In the genomic region with DNA sequence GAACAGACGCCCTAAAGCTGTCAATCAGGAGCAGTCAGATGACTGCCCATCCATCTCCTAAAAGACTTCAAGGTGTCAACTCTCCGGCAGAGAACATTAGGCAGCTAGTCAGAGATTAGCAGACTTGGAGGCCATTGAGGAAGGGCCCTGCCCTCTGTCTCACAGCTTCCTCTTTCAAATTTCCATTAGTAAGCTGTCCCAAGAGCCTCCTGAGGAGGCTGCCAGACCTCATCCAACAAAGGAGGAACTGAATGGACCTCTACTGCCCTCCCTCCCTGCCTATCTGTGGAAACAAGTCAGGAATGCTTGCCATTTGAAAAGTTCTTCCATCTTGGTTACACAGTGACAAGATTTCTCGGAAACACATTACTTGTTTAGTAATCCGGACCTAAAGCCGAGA, we compare ENCODE assay signal across 9 mouse cellular contexts. TPM values are rescaled to one million over a fixed set of nuclear protein-coding genes. Genes with fewer than 3 reads are reported as not detected.
A peak's percentile ranks its signal among the peaks of the same experiment; 100 is the strongest.
DNase-seq lines count a peak whose midpoint lies in the region; ATAC-seq and TF ChIP-seq lines count a peak whose summit lies in the region.
"Had no signal": no experiment of that assay in that cellular context is flagged by ENCODE, and none has a peak within 500 bp of the region (broad histone marks: within the 10 kb centered on the region; RNA-seq: fewer than 3 reads in every experiment).

No protein-coding gene starts in this region.

- 40% methylated on average over 5 of the region's 5 CpGs for WGBS in hindbrain, postnatal 0 days
- 34% methylated on average over 5 of the region's 5 CpGs for WGBS in hindbrain, embryonic 14.5 days
- 46% methylated on average over 5 of the region's 5 CpGs for WGBS in heart, postnatal 0 days
- WGBS in forebrain, postnatal 0 days = 47% methylated on average over 5 of the region's 5 CpGs

- no peak overlapping the region for H3K9ac ChIP-seq in hindbrain, postnatal 0 days (replicated peaks; ENCODE audit: low read length)
- H3K9ac ChIP-seq in hindbrain, embryonic 14.5 days = no peak overlapping the region
- H3K9ac ChIP-seq in heart, postnatal 0 days (replicated peaks; ENCODE audit: low read depth, low read length) = no peak overlapping the region
- H3K9ac ChIP-seq in forebrain, postnatal 0 days = no peak overlapping the region
- H3K9ac ChIP-seq: lung, embryonic 15.5 days had no signal

- peak; percentile 29; the same call in 1 of the 2 replicates for ATAC-seq in hindbrain, postnatal 0 days
- no peak for ATAC-seq in hindbrain, embryonic 14.5 days (ENCODE audit: low FRiP score)
- no peak for ATAC-seq in heart, postnatal 0 days (ENCODE audit: insufficient read depth, low read depth)
- ATAC-seq in monocyte, adult 5-6 weeks (replicated peaks; ENCODE audit: insufficient number of reproducible peaks, low FRiP score, low TSS enrichment, poor library complexity, severe bottlenecking) = peak; percentile 72
- ATAC-seq in forebrain, postnatal 0 days = no peak

- H3K9me3 ChIP-seq in hindbrain, postnatal 0 days (ENCODE audit: low read length) = no peaks in the 10 kb centered on the region
- no peaks in the 10 kb centered on the region for H3K9me3 ChIP-seq in hindbrain, embryonic 14.5 days (ENCODE audit: control insufficient read depth, low read length)
- no peaks in the 10 kb centered on the region for H3K9me3 ChIP-seq in heart, postnatal 0 days (replicated peaks; ENCODE audit: control insufficient read depth, low read length)
- no peaks in the 10 kb centered on the region for H3K9me3 ChIP-seq in forebrain, postnatal 0 days (ENCODE audit: low read length)
- H3K9me3 ChIP-seq: lung, embryonic 15.5 days had no signal

- H3K4me2 ChIP-seq in hindbrain, postnatal 0 days (ENCODE audit: low read depth, low read length) = no peak overlapping the region
- H3K4me2 ChIP-seq in hindbrain, embryonic 14.5 days (replicated peaks) = no peak overlapping the region
- no peak overlapping the region for H3K4me2 ChIP-seq in heart, postnatal 0 days (ENCODE audit: low read depth, low read length)
- no peak overlapping the region for H3K4me2 ChIP-seq in forebrain, postnatal 0 days (ENCODE audit: low read depth)

- intact Hi-C loops in left cerebral cortex, postnatal 14 days (cut with DNase I) = no loop called here

- H3K27ac ChIP-seq in hindbrain, postnatal 0 days = no peak overlapping the region
- no peak overlapping the region for H3K27ac ChIP-seq in hindbrain, embryonic 14.5 days
- peak overlapping the region; percentile 90 for H3K27ac ChIP-seq in bone marrow macrophage, adult 2 months (ENCODE audit: insufficient read depth, low read depth, low read length)
- H3K27ac ChIP-seq in heart, postnatal 0 days (ENCODE audit: low read depth) = peak overlapping the region; percentile 94
- no peak overlapping the region for H3K27ac ChIP-seq in forebrain, postnatal 0 days (ENCODE audit: low read depth, low read length)
- H3K27ac ChIP-seq: lung, embryonic 15.5 days had no signal

- TF ChIP-seq EP300 in heart, postnatal 0 days (IDR thresholded peaks at IDR 0.05; ENCODE audit: low read depth) = no peak

- no peak for TF ChIP-seq POLR2A in bone marrow macrophage, adult 2 months (IDR thresholded peaks at IDR 0.05; ENCODE audit: borderline replicate concordance, low read depth, low read length)

- H3K27me3 ChIP-seq in hindbrain, postnatal 0 days (ENCODE audit: insufficient read depth, low read length) = no peaks in the 10 kb centered on the region
- H3K27me3 ChIP-seq in hindbrain, embryonic 14.5 days (ENCODE audit: control insufficient read depth, insufficient read depth, low read length) = no peaks in the 10 kb centered on the region
- H3K27me3 ChIP-seq in heart, postnatal 0 days (ENCODE audit: control insufficient read depth, insufficient read depth, low read length) = no peaks in the 10 kb centered on the region
- H3K27me3 ChIP-seq in forebrain, postnatal 0 days (ENCODE audit: insufficient read depth, low read length) = no peaks in the 10 kb centered on the region; the same call in 1 of the 2 replicates

- no peak for DNase-seq in hindbrain, postnatal 0 days (ENCODE audit: low spot score)
- no peak for DNase-seq in hindbrain, embryonic 14.5 days (ENCODE audit: low spot score)
- peak; percentile 45 for DNase-seq in heart, postnatal 0 days (ENCODE audit: low spot score)
- DNase-seq in left cerebral cortex, postnatal 14 days (ENCODE audit: low spot score in 2 of 2) = no peak
- no peak for DNase-seq in forebrain, postnatal 0 days
- DNase-seq: adrenal gland, postnatal 36 days had no signal

- TF ChIP-seq CTCF in hindbrain, postnatal 0 days (IDR thresholded peaks at IDR 0.05; ENCODE audit: low read depth) = no peak
- no peak for TF ChIP-seq CTCF in bone marrow macrophage, adult 2 months (IDR thresholded peaks at IDR 0.05; ENCODE audit: low read depth, low read length)
- TF ChIP-seq CTCF in heart, postnatal 0 days (IDR thresholded peaks at IDR 0.05; ENCODE audit: low read depth) = no peak
- TF ChIP-seq CTCF in forebrain, postnatal 0 days (IDR thresholded peaks at IDR 0.05; ENCODE audit: low read depth) = no peak

- H3K4me3 ChIP-seq in hindbrain, postnatal 0 days (ENCODE audit: low read length) = no peak overlapping the region
- no peak overlapping the region for H3K4me3 ChIP-seq in hindbrain, embryonic 14.5 days (replicated peaks; ENCODE audit: low read length)
- H3K4me3 ChIP-seq in bone marrow macrophage, adult 2 months (ENCODE audit: insufficient read depth, low read length) = peak overlapping the region; percentile 54
- H3K4me3 ChIP-seq in heart, postnatal 0 days (ENCODE audit: low read depth, low read length) = no peak overlapping the region
- H3K4me3 ChIP-seq in forebrain, postnatal 0 days (ENCODE audit: low read depth, low read length) = no peak overlapping the region

- no peaks in the 10 kb centered on the region for H3K36me3 ChIP-seq in hindbrain, postnatal 0 days (ENCODE audit: insufficient read depth, low read length)
- H3K36me3 ChIP-seq in hindbrain, embryonic 14.5 days (replicated peaks; ENCODE audit: control insufficient read depth, insufficient read depth) = no peaks in the 10 kb centered on the region
- H3K36me3 ChIP-seq in heart, postnatal 0 days (replicated peaks; ENCODE audit: control insufficient read depth, insufficient read depth, low read length) = no peaks in the 10 kb centered on the region
- no peaks in the 10 kb centered on the region for H3K36me3 ChIP-seq in forebrain, postnatal 0 days (ENCODE audit: insufficient read depth)
- H3K36me3 ChIP-seq: lung, embryonic 15.5 days had no signal

- H3K4me1 ChIP-seq in hindbrain, postnatal 0 days (ENCODE audit: insufficient read depth, low read length) = peaks cover 3% of the 10 kb centered on the region; the same call in 1 of the 2 replicates
- peaks cover 6% of the 10 kb centered on the region; the same call in 1 of the 2 replicates for H3K4me1 ChIP-seq in hindbrain, embryonic 14.5 days (replicated peaks; ENCODE audit: control insufficient read depth, insufficient read depth, low read length)
- peaks cover 38% of the 10 kb centered on the region for H3K4me1 ChIP-seq in bone marrow macrophage, adult 2 months (ENCODE audit: control insufficient read depth, insufficient read depth, low read length)
- peaks cover 32% of the 10 kb centered on the region for H3K4me1 ChIP-seq in heart, postnatal 0 days (ENCODE audit: control insufficient read depth, insufficient read depth)
- peaks cover 7% of the 10 kb centered on the region for H3K4me1 ChIP-seq in forebrain, postnatal 0 days (ENCODE audit: insufficient read depth)

RNA-seq across cellular contexts. Expression of a gene that starts 16.0 kb away (rescaled TPM):
- 56.2 and 64.6 TPM in 2 replicates for total RNA-seq in hindbrain, postnatal 0 days (2014; rRNA removed)
- 31.0 and 32.2 TPM in 2 replicates for polyA plus RNA-seq in hindbrain, postnatal 0 days (2015; fragmentation: Nextera tagmentation; extraction: Ambion mirVana)
- 45.3 and 47.0 TPM in 2 replicates for polyA plus RNA-seq in hindbrain, embryonic 14.5 days (2014; fragmentation: Nextera tagmentation; extraction: Ambion mirVana)
- polyA plus RNA-seq in bone marrow macrophage, adult 2 months (2012; ENCODE audit: insufficient read depth, insufficient read length, missing spikeins) = 32.3 and 34.0 TPM in 2 replicates
- 52.6 and 81.9 TPM in 2 replicates for total RNA-seq in heart, postnatal 0 days (2014; rRNA removed; ENCODE audit: low replicate concordance)
- 21.8 and 28.5 TPM in 2 replicates for polyA plus RNA-seq in heart, postnatal 0 days (2015; fragmentation: Nextera tagmentation; extraction: Ambion mirVana)
- total RNA-seq in monocyte, adult 5-6 weeks (2017) = 47.6 to 61.5 TPM (median 57.5 TPM) in 3 replicates
- total RNA-seq in left cerebral cortex, postnatal 14 days (2021) = 10 to 100 TPM; 88.8 to 95.6 TPM
- total RNA-seq in forebrain, postnatal 0 days (2014; rRNA removed) = 84.7 and 105 TPM in 2 replicates
- 23.3 and 27.4 TPM in 2 replicates for polyA plus RNA-seq in forebrain, postnatal 0 days (2015; fragmentation: Nextera tagmentation; extraction: Ambion mirVana)

RNA-seq across cellular contexts. Expression of a gene that starts 36.6 kb away (rescaled TPM):
- total RNA-seq in hindbrain, postnatal 0 days (2014; rRNA removed) = 19.7 and 29.1 TPM in 2 replicates
- polyA plus RNA-seq in hindbrain, postnatal 0 days (2015; fragmentation: Nextera tagmentation; extraction: Ambion mirVana) = 28.9 and 32.0 TPM in 2 replicates
- 26.0 and 26.1 TPM in 2 replicates for polyA plus RNA-seq in hindbrain, embryonic 14.5 days (2014; fragmentation: Nextera tagmentation; extraction: Ambion mirVana)
- polyA plus RNA-seq in bone marrow macrophage, adult 2 months (2012; ENCODE audit: insufficient read depth, insufficient read length, missing spikeins) = 16.8 and 16.9 TPM in 2 replicates
- 7.5 and 14.8 TPM in 2 replicates for total RNA-seq in heart, postnatal 0 days (2014; rRNA removed; ENCODE audit: low replicate concordance)
- 18.4 and 18.5 TPM in 2 replicates for polyA plus RNA-seq in heart, postnatal 0 days (2015; fragmentation: Nextera tagmentation; extraction: Ambion mirVana)
- 17.5 to 38.1 TPM (median 29.6 TPM) in 3 replicates for total RNA-seq in monocyte, adult 5-6 weeks (2017)
- 10 to 100 TPM; 17.1 to 18.8 TPM for total RNA-seq in left cerebral cortex, postnatal 14 days (2021)
- 23.6 and 23.8 TPM in 2 replicates for total RNA-seq in forebrain, postnatal 0 days (2014; rRNA removed)
- polyA plus RNA-seq in forebrain, postnatal 0 days (2015; fragmentation: Nextera tagmentation; extraction: Ambion mirVana) = 32.7 and 36.2 TPM in 2 replicates

Comparison
In these comparisons a context has a peak if more than half of its experiments do, and no peak if none do; other contexts are left out.
1. ATAC-seq: peak in hindbrain, postnatal 0 days (single experiment) and monocyte, adult 5-6 weeks (single experiment); none in hindbrain, embryonic 14.5 days (single experiment), heart, postnatal 0 days (single experiment) and forebrain, postnatal 0 days (single experiment).
2. H3K27ac ChIP-seq: peak in bone marrow macrophage, adult 2 months (single experiment) and heart, postnatal 0 days (single experiment); none in hindbrain, postnatal 0 days (single experiment), hindbrain, embryonic 14.5 days (single experiment) and forebrain, postnatal 0 days (single experiment).